Mouse (Mus musculus): ENCODE measurements around the gene Hrc.

- TF ChIP-seq CTCF (IDR thresholded peaks at IDR 0.05; ENCODE audit: borderline replicate concordance, control insufficient read depth, extremely low read depth, insufficient read depth, low read length, poor library complexity) (no peak), POLR2A (IDR thresholded peaks at IDR 0.05; ENCODE audit: control insufficient read depth, extremely low read depth, insufficient read depth, low read length, poor library complexity) (no peak)
Measured at GRCm38 (mm10) chr7:45365742-45366651, 30.9 kb downstream of the Hrc start.

Measured in thymus, adult 2 months (tissue).